Mouse (Mus musculus): ENCODE measurements around the gene Ahdc1. TPM values are rescaled to one million over a fixed set of nuclear protein-coding genes. Genes with fewer than 3 reads are reported as not detected.

The Ahdc1 gene
- polyA plus RNA-seq, 1 experiment from 2014 or later: 10.5 TPM

GRCm38 (mm10) chr4:133024969-133025685, 14.1 kb downstream of the Ahdc1 start:
- WGBS: 44% methylated on average over 10 of the region's 10 CpGs
- ATAC-seq (ENCODE audit: insufficient number of reproducible peaks, low FRiP score, low TSS enrichment, low read depth) (no peak), DNase-seq (ENCODE audit: low spot score) (no peak)
- no peak overlapping the region for H3K4me2 ChIP-seq (ENCODE audit: low read depth, severe bottlenecking)
- H3K27ac ChIP-seq (replicated peaks; ENCODE audit: low read depth, low read length): no peak overlapping the region; the same call in 1 of the 2 replicates
- H3K9me3 ChIP-seq (ENCODE audit: control insufficient read depth, low read length): no peaks in the 10 kb centered on the region
- peaks cover 64% of the 10 kb centered on the region for H3K4me1 ChIP-seq (ENCODE audit: control insufficient read depth, insufficient read depth, low read length)
- no peaks in the 10 kb centered on the region; the same call in 1 of the 2 replicates for H3K36me3 ChIP-seq (ENCODE audit: control insufficient read depth, insufficient read depth, low read length)
- no peak overlapping the region for H3K9ac ChIP-seq (ENCODE audit: low read length)
- H3K4me3 ChIP-seq (ENCODE audit: low read depth, low read length): no peak overlapping the region
- H3K27me3 ChIP-seq (ENCODE audit: control insufficient read depth, insufficient read depth, low read length): no peaks in the 10 kb centered on the region

DNA sequence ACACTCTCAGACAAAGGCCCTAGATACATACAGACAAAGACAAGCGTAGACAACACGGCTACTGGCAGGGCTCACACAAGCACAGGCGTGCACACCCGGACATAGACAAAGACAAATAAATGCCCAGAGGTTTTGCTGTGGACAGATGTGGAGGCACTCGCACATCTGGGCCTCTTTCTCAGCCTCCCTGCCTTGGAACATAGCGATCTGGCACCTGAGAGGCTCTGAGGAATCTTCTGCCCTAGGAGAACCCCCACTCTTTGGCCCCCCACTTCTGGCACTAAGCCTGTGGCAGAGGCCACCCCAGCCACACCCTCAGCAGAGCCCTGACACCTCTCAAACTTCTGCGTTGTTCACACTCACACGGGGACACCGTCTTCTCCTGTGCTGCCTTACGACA, 15.2 kb downstream of the Ahdc1 start:
- 84% methylated on average over 10 of the region's 10 CpGs for WGBS
- ATAC-seq (ENCODE audit: insufficient number of reproducible peaks, low FRiP score, low TSS enrichment, low read depth): no peak
- peaks cover 52% of the 10 kb centered on the region for H3K4me1 ChIP-seq (ENCODE audit: control insufficient read depth, insufficient read depth, low read length)
- no peaks in the 10 kb centered on the region for H3K27me3 ChIP-seq (ENCODE audit: control insufficient read depth, insufficient read depth, low read length)
- H3K4me2 ChIP-seq (ENCODE audit: low read depth, severe bottlenecking): no peak overlapping the region
- H3K9me3 ChIP-seq (ENCODE audit: control insufficient read depth, low read length): no peaks in the 10 kb centered on the region
- DNase-seq (ENCODE audit: low spot score): no peak
- no peaks in the 10 kb centered on the region; the same call in 1 of the 2 replicates for H3K36me3 ChIP-seq (ENCODE audit: control insufficient read depth, insufficient read depth, low read length)
- H3K4me3 ChIP-seq (ENCODE audit: low read depth, low read length): no peak overlapping the region
- H3K27ac ChIP-seq (replicated peaks; ENCODE audit: low read depth, low read length): no peak overlapping the region; the same call in 1 of the 2 replicates
- 0 out of 2 replicates have a peak overlapping the region, but pooled peaks have one; percentile 9 for H3K9ac ChIP-seq (ENCODE audit: low read length)

GRCm38 (mm10) chr4:133026826-133027375, 15.8 kb downstream of the Ahdc1 start:
- ATAC-seq (ENCODE audit: insufficient number of reproducible peaks, low FRiP score, low TSS enrichment, low read depth): no peak
- no peak overlapping the region for H3K4me2 ChIP-seq (ENCODE audit: low read depth, severe bottlenecking)
- H3K4me3 ChIP-seq (ENCODE audit: low read depth, low read length): no peak overlapping the region
- H3K9me3 ChIP-seq (ENCODE audit: control insufficient read depth, low read length): no peaks in the 10 kb centered on the region
- H3K27ac ChIP-seq (replicated peaks; ENCODE audit: low read depth, low read length): no peak overlapping the region
- no peaks in the 10 kb centered on the region for H3K27me3 ChIP-seq (ENCODE audit: control insufficient read depth, insufficient read depth, low read length)
- DNase-seq (ENCODE audit: low spot score): no peak
- no peak overlapping the region for H3K9ac ChIP-seq (ENCODE audit: low read length)
- no peaks in the 10 kb centered on the region; the same call in 1 of the 2 replicates for H3K36me3 ChIP-seq (ENCODE audit: control insufficient read depth, insufficient read depth, low read length)
- WGBS: 28% methylated on average over 2 of the region's 2 CpGs
- H3K4me1 ChIP-seq (ENCODE audit: control insufficient read depth, insufficient read depth, low read length): peaks cover 46% of the 10 kb centered on the region

DNA sequence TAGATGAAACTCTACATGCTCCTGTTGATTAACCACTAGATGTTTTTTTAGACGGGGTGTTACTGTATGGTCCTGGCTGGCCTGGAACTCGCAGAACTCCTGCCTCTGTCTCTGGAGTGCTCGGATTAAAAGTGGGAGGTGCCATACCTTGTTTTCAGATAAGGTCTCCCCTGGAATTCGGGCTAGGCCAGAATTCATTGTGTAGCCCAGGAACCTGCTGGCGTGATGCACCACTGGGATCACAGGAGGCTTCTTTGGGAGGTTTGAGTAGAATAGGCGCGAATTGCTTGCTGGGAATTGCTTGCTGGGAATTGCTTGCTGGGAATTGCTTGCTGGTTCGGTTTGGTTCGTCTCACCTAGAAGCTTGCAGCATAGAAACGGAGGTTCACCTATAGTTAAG, 16.7 kb downstream of the Ahdc1 start:
- no peak overlapping the region for H3K4me2 ChIP-seq (ENCODE audit: low read depth, severe bottlenecking)
- no peaks in the 10 kb centered on the region for H3K9me3 ChIP-seq (ENCODE audit: control insufficient read depth, low read length)
- DNase-seq (ENCODE audit: low spot score) (no peak), ATAC-seq (ENCODE audit: insufficient number of reproducible peaks, low FRiP score, low TSS enrichment, low read depth) (no peak)
- H3K27ac ChIP-seq (replicated peaks; ENCODE audit: low read depth, low read length): no peak overlapping the region
- peaks cover 38% of the 10 kb centered on the region for H3K4me1 ChIP-seq (ENCODE audit: control insufficient read depth, insufficient read depth, low read length)
- no peak overlapping the region for H3K9ac ChIP-seq (ENCODE audit: low read length)
- no peaks in the 10 kb centered on the region; the same call in none of the 2 replicates for H3K36me3 ChIP-seq (ENCODE audit: control insufficient read depth, insufficient read depth, low read length)
- WGBS: 72% methylated on average over 10 of the region's 10 CpGs
- no peak overlapping the region for H3K4me3 ChIP-seq (ENCODE audit: low read depth, low read length)
- H3K27me3 ChIP-seq (ENCODE audit: control insufficient read depth, insufficient read depth, low read length): no peaks in the 10 kb centered on the region

DNA sequence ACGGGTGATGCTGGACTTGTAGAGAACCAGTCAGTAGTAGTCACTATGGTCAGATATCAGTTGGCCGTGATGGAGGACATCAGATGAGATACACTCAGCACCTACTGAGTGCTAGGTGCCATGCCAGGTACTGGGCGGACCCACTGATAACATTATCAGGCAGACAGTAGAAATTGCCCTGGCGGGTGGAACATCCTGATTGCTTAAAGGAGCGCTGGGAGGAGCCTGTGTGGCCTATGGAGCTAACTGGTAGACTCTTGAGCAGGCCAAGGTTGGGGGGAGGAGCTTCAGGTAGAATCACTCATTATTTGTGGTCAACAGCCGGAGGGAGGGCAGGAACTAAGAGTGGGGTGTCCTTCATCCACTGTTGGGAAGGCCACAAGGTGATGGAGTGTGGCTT, 17.1 kb downstream of the Ahdc1 start:
- no peak overlapping the region for H3K27ac ChIP-seq (replicated peaks; ENCODE audit: low read depth, low read length)
- H3K36me3 ChIP-seq (ENCODE audit: control insufficient read depth, insufficient read depth, low read length): peaks cover 2% of the 10 kb centered on the region
- ATAC-seq (ENCODE audit: insufficient number of reproducible peaks, low FRiP score, low TSS enrichment, low read depth): no peak
- H3K4me3 ChIP-seq (ENCODE audit: low read depth, low read length): no peak overlapping the region
- H3K4me2 ChIP-seq (ENCODE audit: low read depth, severe bottlenecking): no peak overlapping the region
- no peaks in the 10 kb centered on the region for H3K27me3 ChIP-seq (ENCODE audit: control insufficient read depth, insufficient read depth, low read length)
- 85% methylated on average over 6 of the region's 6 CpGs for WGBS
- peaks cover 35% of the 10 kb centered on the region for H3K4me1 ChIP-seq (ENCODE audit: control insufficient read depth, insufficient read depth, low read length)
- no peaks in the 10 kb centered on the region for H3K9me3 ChIP-seq (ENCODE audit: control insufficient read depth, low read length)
- DNase-seq (ENCODE audit: low spot score): no peak
- no peak overlapping the region for H3K9ac ChIP-seq (ENCODE audit: low read length)

- peaks cover 2% of the 10 kb centered on the region for H3K36me3 ChIP-seq (ENCODE audit: control insufficient read depth, insufficient read depth, low read length)
- no peak for DNase-seq (ENCODE audit: low spot score)
- H3K27me3 ChIP-seq (ENCODE audit: control insufficient read depth, insufficient read depth, low read length): no peaks in the 10 kb centered on the region
- no peak for ATAC-seq (ENCODE audit: insufficient number of reproducible peaks, low FRiP score, low TSS enrichment, low read depth)
- H3K4me3 ChIP-seq (ENCODE audit: low read depth, low read length): no peak overlapping the region
- peaks cover 29% of the 10 kb centered on the region for H3K4me1 ChIP-seq (ENCODE audit: control insufficient read depth, insufficient read depth, low read length)
- H3K9me3 ChIP-seq (ENCODE audit: control insufficient read depth, low read length): no peaks in the 10 kb centered on the region
- H3K9ac ChIP-seq (ENCODE audit: low read length): no peak overlapping the region
- H3K27ac ChIP-seq (replicated peaks; ENCODE audit: low read depth, low read length): no peak overlapping the region
- 85% methylated on average over 6 of the region's 6 CpGs for WGBS
- no peak overlapping the region for H3K4me2 ChIP-seq (ENCODE audit: low read depth, severe bottlenecking)
Measured at GRCm38 (mm10) chr4:133028875-133029274, 17.8 kb downstream of the Ahdc1 start.

DNA sequence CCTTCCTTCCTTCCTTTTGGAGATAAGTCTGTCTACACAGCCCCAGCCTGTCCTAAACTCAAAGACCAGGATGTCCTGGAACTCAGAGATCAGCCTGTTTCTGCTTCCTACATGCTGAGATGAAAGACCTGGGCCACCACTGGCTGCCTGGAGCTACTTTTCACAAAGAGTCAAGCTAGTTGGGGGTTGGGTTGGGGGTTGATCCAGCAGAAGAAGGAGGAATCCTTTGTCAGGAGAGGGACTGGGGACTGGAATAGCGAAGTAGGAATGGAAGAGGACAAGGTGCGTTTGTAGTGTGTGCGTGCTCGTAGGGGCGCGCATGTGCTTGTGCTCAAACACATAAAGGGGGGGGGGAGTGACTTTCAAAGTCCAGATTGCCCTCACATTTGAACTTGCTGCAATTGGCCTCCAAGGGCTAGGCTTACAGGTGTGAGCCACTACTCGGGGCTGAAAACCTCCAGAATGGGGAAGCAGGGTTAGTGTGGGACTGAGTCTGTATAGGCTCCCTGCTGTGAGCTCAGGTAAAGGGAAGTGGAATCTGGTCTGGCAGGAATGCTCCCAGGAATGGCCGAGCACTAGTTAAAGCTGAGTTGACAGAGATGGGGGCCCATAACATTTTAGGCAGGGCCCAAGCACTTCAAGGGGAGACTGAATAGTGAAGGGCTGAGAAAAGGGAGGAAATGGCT, 21.5 kb downstream of the Ahdc1 start:
- no peak overlapping the region for H3K4me3 ChIP-seq (ENCODE audit: low read depth, low read length)
- no peaks in the 10 kb centered on the region for H3K9me3 ChIP-seq (ENCODE audit: control insufficient read depth, low read length)
- H3K4me2 ChIP-seq (ENCODE audit: low read depth, severe bottlenecking): no peak overlapping the region
- H3K9ac ChIP-seq (ENCODE audit: low read length): no peak overlapping the region
- peaks cover 7% of the 10 kb centered on the region for H3K4me1 ChIP-seq (ENCODE audit: control insufficient read depth, insufficient read depth, low read length)
- WGBS: 90% methylated on average over 8 of the region's 8 CpGs
- DNase-seq (ENCODE audit: low spot score) (no peak), ATAC-seq (ENCODE audit: insufficient number of reproducible peaks, low FRiP score, low TSS enrichment, low read depth) (no peak)
- H3K27me3 ChIP-seq (ENCODE audit: control insufficient read depth, insufficient read depth, low read length): no peaks in the 10 kb centered on the region
- 0 out of 2 replicates have a peak overlapping the region, but pooled peaks have one; percentile 4 for H3K27ac ChIP-seq (replicated peaks; ENCODE audit: low read depth, low read length)
- H3K36me3 ChIP-seq (ENCODE audit: control insufficient read depth, insufficient read depth, low read length): peaks cover 6% of the 10 kb centered on the region; the same call in 1 of the 2 replicates

GRCm38 (mm10) chr4:133034478-133034877, 23.4 kb downstream of the Ahdc1 start:
- no peak for ATAC-seq (ENCODE audit: insufficient number of reproducible peaks, low FRiP score, low TSS enrichment, low read depth)
- Histone ChIP-seq H3K4me3 (ENCODE audit: low read depth, low read length) (no peak overlapping the region), H3K27me3 (ENCODE audit: control insufficient read depth, insufficient read depth, low read length) (no peaks in the 10 kb centered on the region), H3K27ac (replicated peaks; ENCODE audit: low read depth, low read length) (no peak overlapping the region), H3K4me2 (ENCODE audit: low read depth, severe bottlenecking) (no peak overlapping the region), H3K4me1 (ENCODE audit: control insufficient read depth, insufficient read depth, low read length) (peaks cover 23% of the 10 kb centered on the region), H3K9me3 (ENCODE audit: control insufficient read depth, low read length) (no peaks in the 10 kb centered on the region), H3K9ac (ENCODE audit: low read length) (no peak overlapping the region), H3K36me3 (ENCODE audit: control insufficient read depth, insufficient read depth, low read length) (peaks cover 6% of the 10 kb centered on the region; the same call in 1 of the 2 replicates)
- no peak for DNase-seq (ENCODE audit: low spot score)
- 82% methylated on average over 10 of the region's 10 CpGs for WGBS

Data from limb, embryonic 11.5 days (tissue).